Comparison of ENCODE assay signal across 11 mouse cellular contexts in genomic region chr10:70057064-70057463, GRCm38 (mm10). TPM values are rescaled to one million over a fixed set of nuclear protein-coding genes. Genes with fewer than 3 reads are reported as not detected.
DNase-seq lines count a peak whose midpoint lies in the region; ATAC-seq and TF ChIP-seq lines count a peak whose summit lies in the region.
"Had no signal": no experiment of that assay in that cellular context is flagged by ENCODE, and none has a peak within 500 bp of the region (broad histone marks: within the 10 kb centered on the region; RNA-seq: fewer than 3 reads in every experiment).

No protein-coding gene starts in this region.

- WGBS in lung, embryonic 14.5 days: 48% methylated on average over 3 of the region's 3 CpGs
- WGBS in thymus, adult 2 months: 76% methylated on average over 3 of the region's 3 CpGs

- H3K36me3 ChIP-seq in lung, embryonic 14.5 days (ENCODE audit: insufficient read depth): no peaks in the 10 kb centered on the region
- no peaks in the 10 kb centered on the region for H3K36me3 ChIP-seq in thymus, adult 2 months (ENCODE audit: control insufficient read depth, insufficient read depth, low read length)
- H3K36me3 ChIP-seq: midbrain, embryonic 12.5 days had no signal

- TF ChIP-seq POLR2A in thymus, adult 2 months (IDR thresholded peaks at IDR 0.05; ENCODE audit: control insufficient read depth, extremely low read depth, insufficient read depth, low read length, poor library complexity): no peak

- TF ChIP-seq CTCF in lung, embryonic 14.5 days (IDR thresholded peaks at IDR 0.05; ENCODE audit: low read depth): no peak
- TF ChIP-seq CTCF in thymus, adult 2 months (IDR thresholded peaks at IDR 0.05; ENCODE audit: borderline replicate concordance, control insufficient read depth, extremely low read depth, insufficient read depth, low read length, poor library complexity): no peak

- H3K4me3 ChIP-seq in lung, embryonic 14.5 days (ENCODE audit: low read depth, low read length): no peak overlapping the region
- no peak overlapping the region for H3K4me3 ChIP-seq in thymus, adult 2 months (ENCODE audit: control insufficient read depth, insufficient read depth, low read length)
- H3K4me3 ChIP-seq: midbrain, embryonic 12.5 days had no signal

- peak overlapping the region; percentile 60 for H3K27ac ChIP-seq in lung, embryonic 14.5 days (ENCODE audit: low read depth)
- H3K27ac ChIP-seq in thymus, adult 2 months (ENCODE audit: control insufficient read depth, insufficient read depth, low read length): no peak overlapping the region
- H3K27ac ChIP-seq: midbrain, embryonic 12.5 days had no signal

- H3K27me3 ChIP-seq in lung, embryonic 14.5 days (ENCODE audit: insufficient read depth, low read length): no peaks in the 10 kb centered on the region
- H3K27me3 ChIP-seq in thymus, adult 2 months (ENCODE audit: control insufficient read depth, insufficient read depth, low read length): no peaks in the 10 kb centered on the region
- H3K27me3 ChIP-seq: midbrain, embryonic 12.5 days had no signal

- H3K4me2 ChIP-seq in lung, embryonic 14.5 days: no peak overlapping the region
- H3K4me2 ChIP-seq: midbrain, embryonic 12.5 days had no signal

- H3K9ac ChIP-seq in lung, embryonic 14.5 days: no peak overlapping the region
- H3K9ac ChIP-seq: midbrain, embryonic 12.5 days had no signal

- peak; percentile 70 to 90 for DNase-seq in adrenal gland, adult (ENCODE audit: inconsistent age in 2 of 2, low spot score in 1 of 2)
- no peak for DNase-seq in adrenal gland, postnatal 4 days (ENCODE audit: low spot score in 2 of 2)
- peak; percentile 82 for DNase-seq in adrenal gland, adult 2 months
- DNase-seq in heart, adult 8-10 months (ENCODE audit: low spot score): peak; percentile 55
- DNase-seq in lung, embryonic 14.5 days: peak; percentile 93
- no peak for DNase-seq in right cerebral cortex, adult 18-20 months
- no peak for DNase-seq in thymus, adult 2 months
- no peak for DNase-seq in urinary bladder, postnatal 36 days (ENCODE audit: low spot score in 2 of 2)
- DNase-seq: retina, postnatal 1 day; thymus, postnatal 4 days had no signal

- peaks cover 6% of the 10 kb centered on the region for H3K4me1 ChIP-seq in lung, embryonic 14.5 days (ENCODE audit: insufficient read depth)
- H3K4me1 ChIP-seq in thymus, adult 2 months (replicated peaks; ENCODE audit: control insufficient read depth, insufficient read depth, low read length): peaks cover 3% of the 10 kb centered on the region; the same call in 1 of the 2 replicates
- H3K4me1 ChIP-seq: midbrain, embryonic 12.5 days had no signal

- peak; percentile 94 for ATAC-seq in lung, embryonic 14.5 days (ENCODE audit: insufficient read depth)

- H3K9me3 ChIP-seq in lung, embryonic 14.5 days (ENCODE audit: low read depth, low read length): 0 out of 2 replicates have a peak, but pooled peaks cover 5% of the 10 kb centered on the region

RNA-seq across cellular contexts. Expression of gene Ccdc6, which starts 39.9 kb away (rescaled TPM):
- 10 to 100 TPM; 58.8 to 65.0 TPM for total RNA-seq in adrenal gland, postnatal 4 days (2021)
- 10 to 100 TPM; 42.0 to 94.0 TPM for total RNA-seq in adrenal gland, adult 2 months (2021)
- 19.7 and 22.0 TPM in 2 replicates for polyA plus RNA-seq in adrenal gland, adult 2 months (2012; rRNA removed)
- 10 to 100 TPM; 23.3 to 28.6 (median 24.9) TPM for total RNA-seq in heart, adult 8-10 months (2022)
- polyA plus RNA-seq in lung, embryonic 14.5 days (2014; fragmentation: Nextera tagmentation; extraction: Ambion mirVana): 21.9 TPM in 2 replicates
- 45.5 and 48.0 TPM in 2 replicates for polyA plus RNA-seq in thymus, adult 2 months (2012; rRNA removed)

Comparison
In these comparisons a context has a peak if more than half of its experiments do, and no peak if none do; other contexts are left out.
1. DNase-seq: peak in adrenal gland, adult (2 of 2), adrenal gland, adult 2 months (single experiment), heart, adult 8-10 months (single experiment) and lung, embryonic 14.5 days (single experiment); none in adrenal gland, postnatal 4 days (0 of 2), right cerebral cortex, adult 18-20 months (single experiment), thymus, adult 2 months (single experiment) and urinary bladder, postnatal 36 days (0 of 2).